Mouse (Mus musculus) forebrain, embryonic 11.5 days (tissue): ENCODE results near the gene Rsl1. TPM values are rescaled to one million over a fixed set of nuclear protein-coding genes. Genes with fewer than 3 reads are reported as not detected.

Experiments
- ATAC-seq: fragments of 200-750 bp; cut with Nextera tagmentation; replicated peaks from 2 replicates; pipeline ENCODE4 v1.8.0; 2017; ENCODE audit warnings: moderate TSS enrichment; ENCODE audit not compliant: low FRiP score
- DNase-seq: peaks from one replicate; pipeline ENCODE4 v3.0.0-alpha.2; 2017; ENCODE audit warnings: low spot score
- H3K27ac ChIP-seq: fragments of 300-500 bp; sonication (generic); 2 replicates; pipeline ENCODE4 v1.5.1; 2014; ENCODE audit warnings: low read depth, low read length
- H3K27me3 ChIP-seq: fragments of 300-500 bp; sonication (generic); 2 replicates; pipeline ENCODE4 v1.6.1; 2014; ENCODE audit warnings: mild to moderate bottlenecking, low read length, mixed read lengths; ENCODE audit not compliant: control insufficient read depth, insufficient read depth
- H3K36me3 ChIP-seq: fragments of 300-500 bp; sonication (generic); 2 replicates; pipeline ENCODE4 v1.6.1; 2014; ENCODE audit warnings: mild to moderate bottlenecking, low read length, moderate library complexity, mixed read lengths; ENCODE audit not compliant: control insufficient read depth, insufficient read depth
- H3K4me1 ChIP-seq: fragments of 300-500 bp; sonication (generic); replicated peaks from 2 replicates; pipeline ENCODE4 v1.6.1; 2014; ENCODE audit warnings: low read length, mixed read lengths; ENCODE audit not compliant: control insufficient read depth, insufficient read depth
- H3K4me2 ChIP-seq: fragments of 300-500 bp; sonication (generic); 2 replicates; pipeline ENCODE4 v1.6.1; 2014; ENCODE audit warnings: low read depth, mild to moderate bottlenecking, low read length, moderate library complexity, mixed read lengths; ENCODE audit not compliant: severe bottlenecking
- H3K4me3 ChIP-seq: fragments of 300-500 bp; sonication (generic); 2 replicates; pipeline ENCODE4 v1.5.1; 2014; ENCODE audit warnings: low read depth, low read length
- H3K9ac ChIP-seq: fragments of 300-500 bp; sonication (generic); 2 replicates; pipeline ENCODE4 v1.6.1; 2014; ENCODE audit warnings: low read length
- H3K9me3 ChIP-seq: fragments of 300-500 bp; sonication (generic); 2 replicates; pipeline ENCODE4 v1.6.1; 2016; ENCODE audit warnings: low read length, mixed read lengths; ENCODE audit not compliant: control insufficient read depth
- WGBS: fragments of 180-500 bp; shearing (Covaris S2); extraction: QIAGEN DNeasy Blood & Tissue Kit; methylation state at CpG from one replicate; pipeline ENCODE4 v1.1.7; 2014; 5-methylcytosine and 5-hydroxymethylcytosine counted together
- polyA plus RNA-seq: library from polyadenylated mRNA; unstranded; fragments of >200 nt; fragmentation: Nextera tagmentation; extraction: Ambion mirVana; gene quantifications from 2 replicates; pipeline ENCODE4 v1.2.1, GENCODE M21; 2014

The Rsl1 gene
- polyA plus RNA-seq, 1 experiment from 2014 or later: 5.2 TPM

GRCm38 (mm10) chr13:67214015-67214607 lies 41.1 kb downstream of the Rsl1 start:
- H3K4me2 ChIP-seq: no peak overlapping the region
- no peak for DNase-seq
- no peaks in the 10 kb centered on the region for H3K9me3 ChIP-seq

More at GRCm38 (mm10) chr13:67214015-67214607, 41.1 kb downstream of the Rsl1 start:
- Histone ChIP-seq H3K27ac (no peak overlapping the region), H3K36me3 (no peaks in the 10 kb centered on the region), H3K27me3 (no peaks in the 10 kb centered on the region), H3K9ac (no peak overlapping the region), H3K4me3 (no peak overlapping the region), H3K4me1 (no peaks in the 10 kb centered on the region)
- 54% methylated on average over 4 of the region's 4 CpGs for WGBS
- no peak for ATAC-seq

Other genes starting within 250 kb of the Rsl1 start
- 5.0 and 5.3 TPM in 2 replicates for gene Zfp712, start 112.0 kb upstream of the Rsl1 start, polyA plus RNA-seq
- gene Zfp708, start 75.2 kb upstream of the Rsl1 start, polyA plus RNA-seq: 8.4 and 8.5 TPM in 2 replicates
- 2.9 and 4.0 TPM in 2 replicates for gene Gm28557, start 64.6 kb upstream of the Rsl1 start, polyA plus RNA-seq
- 0.29 and 0.31 TPM in 2 replicates for gene Rslcan18, start 56.9 kb upstream of the Rsl1 start, polyA plus RNA-seq
- 2.1 and 2.3 TPM in 2 replicates for gene Zfp759, start 51.5 kb upstream of the Rsl1 start, polyA plus RNA-seq
- 2.1 and 2.3 TPM in 2 replicates for gene Zfp455, start 21.3 kb downstream of the Rsl1 start, polyA plus RNA-seq
- gene Zfp458, start 105.3 kb downstream of the Rsl1 start, polyA plus RNA-seq: 1.5 and 1.9 TPM in 2 replicates
- 0.36 and 0.56 TPM in 2 replicates for gene Zfp457, start 133.3 kb downstream of the Rsl1 start, polyA plus RNA-seq
- gene Zfp595, start 159.4 kb downstream of the Rsl1 start, polyA plus RNA-seq: 1.7 and 2.3 TPM in 2 replicates
- 1.6 and 2.1 TPM in 2 replicates for gene Gm28044, start 187.4 kb downstream of the Rsl1 start, polyA plus RNA-seq
- 0.95 and 1.1 TPM in 2 replicates for gene Zfp953, start 187.4 kb downstream of the Rsl1 start, polyA plus RNA-seq
- gene Gm28041, start 202.6 kb downstream of the Rsl1 start, polyA plus RNA-seq: not detected in 2 replicates
- gene Zfp456, start 202.6 kb downstream of the Rsl1 start, polyA plus RNA-seq: 0.79 and 0.81 TPM in 2 replicates
- 3.7 and 4.4 TPM in 2 replicates for gene Zfp429, start 226.6 kb downstream of the Rsl1 start, polyA plus RNA-seq
- gene Zfp459, start 248.2 kb downstream of the Rsl1 start, polyA plus RNA-seq: 0.56 and 0.76 TPM in 2 replicates